Mouse (Mus musculus): ENCODE data around the gene Dusp10. TPM values are rescaled to one million over a fixed set of nuclear protein-coding genes. Genes with fewer than 3 reads are reported as not detected.

Dusp10 gene
- total and polyA plus RNA-seq, 2 experiments from 2014 or later = 8.6 to 31.1 TPM

GRCm38 (mm10) chr1:184011311-184011710 is 1.8 kb upstream of the Dusp10 start:
- WGBS = 92% methylated on average over 6 of the region's 6 CpGs
- no peaks in the 10 kb centered on the region for H3K4me1 ChIP-seq (ENCODE audit: control insufficient read depth, insufficient read depth)
- no peak overlapping the region for H3K27ac ChIP-seq (ENCODE audit: low read depth)
- no peak overlapping the region for H3K9ac ChIP-seq (replicated peaks; ENCODE audit: low read depth, low read length)
- H3K4me3 ChIP-seq (ENCODE audit: low read depth, low read length) = no peak overlapping the region
- ATAC-seq (ENCODE audit: insufficient read depth, low read depth) (no peak), DNase-seq (ENCODE audit: low spot score) (no peak)
- no peaks in the 10 kb centered on the region for H3K36me3 ChIP-seq (replicated peaks; ENCODE audit: control insufficient read depth, insufficient read depth, low read length)
- H3K9me3 ChIP-seq (replicated peaks; ENCODE audit: control insufficient read depth, low read length) = no peaks in the 10 kb centered on the region
- TF ChIP-seq EP300 (IDR thresholded peaks at IDR 0.05; ENCODE audit: low read depth) = no peak
- no peak for TF ChIP-seq CTCF (IDR thresholded peaks at IDR 0.05; ENCODE audit: low read depth)
- no peaks in the 10 kb centered on the region for H3K27me3 ChIP-seq (ENCODE audit: control insufficient read depth, insufficient read depth, low read length)
- no peak overlapping the region for H3K4me2 ChIP-seq (ENCODE audit: low read depth, low read length)

- Histone ChIP-seq H3K9ac (replicated peaks; ENCODE audit: low read depth, low read length) (no peak overlapping the region), H3K4me2 (ENCODE audit: low read depth, low read length) (no peak overlapping the region), H3K27ac (ENCODE audit: low read depth) (no peak overlapping the region), H3K4me1 (ENCODE audit: control insufficient read depth, insufficient read depth) (0 out of 2 replicates have a peak, but pooled peaks cover 2% of the 10 kb centered on the region), H3K4me3 (ENCODE audit: low read depth, low read length) (no peak overlapping the region), H3K9me3 (replicated peaks; ENCODE audit: control insufficient read depth, low read length) (no peaks in the 10 kb centered on the region), H3K36me3 (replicated peaks; ENCODE audit: control insufficient read depth, insufficient read depth, low read length) (no peaks in the 10 kb centered on the region), H3K27me3 (ENCODE audit: control insufficient read depth, insufficient read depth, low read length) (no peaks in the 10 kb centered on the region)
- no peak for TF ChIP-seq CTCF (IDR thresholded peaks at IDR 0.05; ENCODE audit: low read depth)
- TF ChIP-seq EP300 (IDR thresholded peaks at IDR 0.05; ENCODE audit: low read depth) = no peak
- ATAC-seq (ENCODE audit: insufficient read depth, low read depth) (no peak), DNase-seq (ENCODE audit: low spot score) (no peak)
- WGBS = 71% methylated on average over 3 of the region's 3 CpGs
Observed at GRCm38 (mm10) chr1:184014091-184014490, 989 bp downstream of the Dusp10 start.

- WGBS = 69% methylated on average over 10 of the region's 10 CpGs
- H3K27ac ChIP-seq (ENCODE audit: low read depth) = no peak overlapping the region
- no peak for ATAC-seq (ENCODE audit: insufficient read depth, low read depth)
Observed at GRCm38 (mm10) chr1:184015995-184016730, 3.1 kb downstream of the Dusp10 start.

GRCm38 (mm10) chr1:184017606-184018005 is 4.5 kb downstream of the Dusp10 start:
- H3K27me3 ChIP-seq (ENCODE audit: control insufficient read depth, insufficient read depth, low read length) = no peaks in the 10 kb centered on the region
- no peak overlapping the region for H3K9ac ChIP-seq (replicated peaks; ENCODE audit: low read depth, low read length)
- no peak overlapping the region for H3K27ac ChIP-seq (ENCODE audit: low read depth)
- no peak overlapping the region for H3K4me3 ChIP-seq (ENCODE audit: low read depth, low read length)
- DNase-seq (ENCODE audit: low spot score) (no peak), ATAC-seq (ENCODE audit: insufficient read depth, low read depth) (no peak)
- H3K9me3 ChIP-seq (replicated peaks; ENCODE audit: control insufficient read depth, low read length) = no peaks in the 10 kb centered on the region
- 79% methylated on average over 2 of the region's 2 CpGs for WGBS
- no peaks in the 10 kb centered on the region for H3K36me3 ChIP-seq (replicated peaks; ENCODE audit: control insufficient read depth, insufficient read depth, low read length)
- no peak for TF ChIP-seq EP300 (IDR thresholded peaks at IDR 0.05; ENCODE audit: low read depth)
- TF ChIP-seq CTCF (IDR thresholded peaks at IDR 0.05; ENCODE audit: low read depth) = no peak
- no peak overlapping the region for H3K4me2 ChIP-seq (ENCODE audit: low read depth, low read length)
- 0 out of 2 replicates have a peak, but pooled peaks cover 2% of the 10 kb centered on the region for H3K4me1 ChIP-seq (ENCODE audit: control insufficient read depth, insufficient read depth)

More at GRCm38 (mm10) chr1:184015995-184016730, 3.1 kb downstream of the Dusp10 start:
- no peak for DNase-seq (ENCODE audit: low spot score)
- TF ChIP-seq EP300 (IDR thresholded peaks at IDR 0.05; ENCODE audit: low read depth) = no peak
- TF ChIP-seq CTCF (IDR thresholded peaks at IDR 0.05; ENCODE audit: low read depth) = no peak
- Histone ChIP-seq H3K9ac (replicated peaks; ENCODE audit: low read depth, low read length) (no peak overlapping the region), H3K4me3 (ENCODE audit: low read depth, low read length) (no peak overlapping the region), H3K4me1 (ENCODE audit: control insufficient read depth, insufficient read depth) (0 out of 2 replicates have a peak, but pooled peaks cover 2% of the 10 kb centered on the region), H3K27me3 (ENCODE audit: control insufficient read depth, insufficient read depth, low read length) (no peaks in the 10 kb centered on the region), H3K4me2 (ENCODE audit: low read depth, low read length) (no peak overlapping the region), H3K36me3 (replicated peaks; ENCODE audit: control insufficient read depth, insufficient read depth, low read length) (no peaks in the 10 kb centered on the region), H3K9me3 (replicated peaks; ENCODE audit: control insufficient read depth, low read length) (no peaks in the 10 kb centered on the region)

GRCm38 (mm10) chr1:184019042-184019721 is 6.1 kb downstream of the Dusp10 start:
- 0 out of 2 replicates have a peak, but pooled peaks cover 2% of the 10 kb centered on the region for H3K4me1 ChIP-seq (ENCODE audit: control insufficient read depth, insufficient read depth)
- DNase-seq (ENCODE audit: low spot score) (no peak), ATAC-seq (ENCODE audit: insufficient read depth, low read depth) (no peak)
- no peak overlapping the region for H3K27ac ChIP-seq (ENCODE audit: low read depth)
- no peak overlapping the region for H3K4me2 ChIP-seq (ENCODE audit: low read depth, low read length)
- 65% methylated on average over 6 of the region's 6 CpGs for WGBS
- no peaks in the 10 kb centered on the region for H3K9me3 ChIP-seq (replicated peaks; ENCODE audit: control insufficient read depth, low read length)
- H3K9ac ChIP-seq (replicated peaks; ENCODE audit: low read depth, low read length) = no peak overlapping the region
- no peaks in the 10 kb centered on the region for H3K27me3 ChIP-seq (ENCODE audit: control insufficient read depth, insufficient read depth, low read length)
- no peak overlapping the region for H3K4me3 ChIP-seq (ENCODE audit: low read depth, low read length)
- TF ChIP-seq EP300 (IDR thresholded peaks at IDR 0.05; ENCODE audit: low read depth) (no peak), CTCF (IDR thresholded peaks at IDR 0.05; ENCODE audit: low read depth) (no peak)
- no peaks in the 10 kb centered on the region for H3K36me3 ChIP-seq (replicated peaks; ENCODE audit: control insufficient read depth, insufficient read depth, low read length)

Data from heart, postnatal 0 days (tissue).